Mouse (Mus musculus): ENCODE results near the gene Spty2d1.

GRCm38 (mm10) chr7:47027520-47027919 lies 19.3 kb upstream of the Spty2d1 start:
- TF ChIP-seq CTCF (IDR thresholded peaks at IDR 0.05; ENCODE audit: low read depth) (no peak), EP300 (IDR thresholded peaks at IDR 0.05; ENCODE audit: low read depth) (no peak)
